Mouse (Mus musculus) liver, embryonic 14.5 days (tissue): ENCODE results near the gene Podxl2. TPM values are rescaled to one million over a fixed set of nuclear protein-coding genes. Genes with fewer than 3 reads are reported as not detected.

Experiments used
- ATAC-seq: fragments of 200-750 bp; cut with Nextera tagmentation; 2 replicates; pipeline ENCODE4 v1.8.0; 2017; ENCODE audit warnings: moderate number of reproducible peaks, mild to moderate bottlenecking, moderate library complexity; ENCODE audit not compliant: insufficient read depth
- DNase-seq, 3 experiments: peaks; one replicate each; pipeline ENCODE4 v3.0.0-alpha.2; 2012 to 2013; ENCODE audit warnings: low read depth in 3 of 3, low spot score in 3 of 3
- H3K27ac ChIP-seq: fragments of 300-500 bp; sonication (generic); 2 replicates; pipeline ENCODE4 v1.5.1; 2014; ENCODE audit warnings: moderate library complexity, mild to moderate bottlenecking, control low read depth, inconsistent platforms
- H3K27me3 ChIP-seq: fragments of 300-500 bp; sonication (generic); 2 replicates; pipeline ENCODE4 v1.6.1; 2014; ENCODE audit warnings: mild to moderate bottlenecking, low read length, moderate library complexity; ENCODE audit not compliant: control insufficient read depth, insufficient read depth
- H3K36me3 ChIP-seq: fragments of 300-500 bp; sonication (generic); replicated peaks from 2 replicates; pipeline ENCODE4 v1.6.1; 2014; ENCODE audit warnings: low read depth; ENCODE audit not compliant: control insufficient read depth, insufficient read depth
- H3K4me1 ChIP-seq, 2 experiments: fragments of 200-500 bp in 1 of 2; fragments of 300-500 bp in 1 of 2; sonication (generic) in 1 of 2; replicated peaks; 2 replicates each; pipeline ENCODE4 v1.6.1; 2012 to 2014; ENCODE audit warnings: antibody characterized with exemption in 1 of 2, inconsistent platforms in 1 of 2, low read length in 1 of 2; ENCODE audit not compliant: control insufficient read depth in 2 of 2, insufficient read depth in 2 of 2
- H3K4me2 ChIP-seq: fragments of 300-500 bp; sonication (generic); 2 replicates; pipeline ENCODE4 v1.6.1; 2014; ENCODE audit warnings: low read depth, mild to moderate bottlenecking, control low read depth, moderate library complexity
- H3K4me3 ChIP-seq, 2 experiments: fragments of 200-500 bp in 1 of 2; fragments of 300-500 bp in 1 of 2; sonication (generic) in 1 of 2; 2 replicates each; pipeline ENCODE4 v1.5.1; 2012 to 2014; ENCODE audit warnings: low read depth in 2 of 2, low read length in 2 of 2, mild to moderate bottlenecking in 2 of 2, control low read depth in 1 of 2, inconsistent platforms in 1 of 2, moderate library complexity in 1 of 2; ENCODE audit not compliant: insufficient read depth in 1 of 2
- H3K9ac ChIP-seq: fragments of 300-500 bp; sonication (generic); replicated peaks from 2 replicates; pipeline ENCODE4 v1.6.1; 2014; ENCODE audit warnings: mild to moderate bottlenecking, control low read depth, moderate library complexity
- H3K9me3 ChIP-seq: fragments of 300-500 bp; sonication (generic); 2 replicates; pipeline ENCODE4 v1.6.1; 2016; ENCODE audit warnings: low read length, mixed read lengths; ENCODE audit not compliant: control insufficient read depth
- CTCF ChIP-seq: IDR thresholded peaks from 2 replicates; pipeline ENCODE4 v1.5.1; 2016; ENCODE audit warnings: antibody characterized with exemption, low read depth, control low read depth
- EP300 ChIP-seq: IDR thresholded peaks from 2 replicates; pipeline ENCODE4 v1.6.1; 2016; ENCODE audit warnings: antibody characterized with exemption, low read depth
- WGBS: fragments of 180-500 bp; shearing (Covaris S2); extraction: QIAGEN DNeasy Blood & Tissue Kit; methylation state at CpG from one replicate; pipeline ENCODE4 v1.1.7; 2014; ENCODE audit not compliant: insufficient replicate concordance; 5-methylcytosine and 5-hydroxymethylcytosine counted together
- polyA plus RNA-seq, 2 experiments: library from polyadenylated mRNA; depleted of rRNA in 1 of 2; stranded (reverse) in 1 of 2; unstranded in 1 of 2; fragments of >200 nt; fragmentation: Nextera tagmentation in 1 of 2; extraction: Ambion mirVana in 1 of 2; gene quantifications; 2 replicates each; pipeline versions ENCODE4 v1.2.1 to v1.2.3; 2012 to 2014

Podxl2 gene
- polyA plus RNA-seq, 2 experiments: 1.2 to 1.9 TPM

GRCm38 (mm10) chr6:88811880-88812400 is 62.9 kb downstream of the Podxl2 start:
- no peaks in the 10 kb centered on the region for H3K27me3 ChIP-seq
- H3K9me3 ChIP-seq: no peaks in the 10 kb centered on the region
- 34% methylated on average over 7 of the region's 7 CpGs for WGBS
- no peak overlapping the region for H3K4me2 ChIP-seq
- peaks cover 22% of the 10 kb centered on the region for H3K36me3 ChIP-seq
- ATAC-seq (no peak), DNase-seq (no peak)
- H3K4me3 ChIP-seq: no peak overlapping the region
- H3K27ac ChIP-seq: no peak overlapping the region
- no peak overlapping the region for H3K9ac ChIP-seq
- no peak for TF ChIP-seq CTCF
- TF ChIP-seq EP300: no peak
- H3K4me1 ChIP-seq: 0 out of 4 replicates have a peak, but pooled peaks cover 0 to 3% of the 10 kb centered on the region in 2 experiments

- peaks cover 22% of the 10 kb centered on the region for H3K36me3 ChIP-seq
- WGBS: 16% methylated on average over 6 of the region's 7 CpGs
- 0 out of 4 replicates have a peak, but pooled peaks cover 0 to 3% of the 10 kb centered on the region in 2 experiments for H3K4me1 ChIP-seq
Measured at GRCm38 (mm10) chr6:88811396-88811795, 63.4 kb downstream of the Podxl2 start.

GRCm38 (mm10) chr6:88810291-88810690 is 64.6 kb downstream of the Podxl2 start:
- peaks cover 22% of the 10 kb centered on the region for H3K36me3 ChIP-seq
- H3K9ac ChIP-seq: no peak overlapping the region
- DNase-seq: no peak
- H3K9me3 ChIP-seq: no peaks in the 10 kb centered on the region
- H3K27me3 ChIP-seq: no peaks in the 10 kb centered on the region
- TF ChIP-seq CTCF (no peak), EP300 (no peak)
- H3K4me1 ChIP-seq: 0 out of 4 replicates have a peak, but pooled peaks cover 0 to 3% of the 10 kb centered on the region in 2 experiments
- H3K4me3 ChIP-seq: no peak overlapping the region
- H3K27ac ChIP-seq: no peak overlapping the region
- ATAC-seq: no peak
- 82% methylated on average over 3 of the region's 3 CpGs for WGBS
- H3K4me2 ChIP-seq: no peak overlapping the region

More at GRCm38 (mm10) chr6:88811396-88811795, 63.4 kb downstream of the Podxl2 start:
- H3K4me2 ChIP-seq: no peak overlapping the region
- H3K9ac ChIP-seq: no peak overlapping the region
- H3K27me3 ChIP-seq: no peaks in the 10 kb centered on the region
- DNase-seq (no peak), ATAC-seq (no peak)
- TF ChIP-seq CTCF: no peak
- TF ChIP-seq EP300: no peak
- no peak overlapping the region for H3K4me3 ChIP-seq
- H3K27ac ChIP-seq: no peak overlapping the region
- H3K9me3 ChIP-seq: no peaks in the 10 kb centered on the region

- no peak for ATAC-seq
- Histone ChIP-seq H3K27ac (no peak overlapping the region), H3K27me3 (no peaks in the 10 kb centered on the region), H3K4me2 (no peak overlapping the region), H3K36me3 (peaks cover 22% of the 10 kb centered on the region), H3K9ac (no peak overlapping the region), H3K4me3 (no peak overlapping the region), H3K4me1 (peaks cover under 1 to 5% of the 10 kb centered on the region in 2 experiments), H3K9me3 (no peaks in the 10 kb centered on the region)
- TF ChIP-seq EP300: no peak
- TF ChIP-seq CTCF: no peak
- WGBS: 77% methylated on average over 23 of the region's 23 CpGs
- no peak for DNase-seq
Measured at GRCm38 (mm10) chr6:88809091-88810037, 65.5 kb downstream of the Podxl2 start.

- Histone ChIP-seq H3K9me3 (no peaks in the 10 kb centered on the region), H3K27ac (no peak overlapping the region), H3K4me1 (peaks cover 27 to 28% of the 10 kb centered on the region in 2 experiments), H3K27me3 (no peaks in the 10 kb centered on the region), H3K4me2 (no peak overlapping the region), H3K36me3 (peaks cover 25% of the 10 kb centered on the region), H3K4me3 (no peak overlapping the region), H3K9ac (no peak overlapping the region)
- TF ChIP-seq CTCF (no peak), EP300 (no peak)
- WGBS: 79% methylated on average over 17 of the region's 17 CpGs
- DNase-seq: no peak
- no peak for ATAC-seq
Measured at GRCm38 (mm10) chr6:88804966-88805577, 69.8 kb downstream of the Podxl2 start.
